Mouse (Mus musculus): ENCODE results near the gene Atf7ip. TPM values are rescaled to one million over a fixed set of nuclear protein-coding genes. Genes with fewer than 3 reads are reported as not detected.

The Atf7ip gene
- polyA plus RNA-seq, 2 experiments, result 35.7 to 38.4 TPM

- Histone ChIP-seq H3K9me3 (ENCODE audit: control insufficient read depth, low read length) (no peaks in the 10 kb centered on the region), H3K4me1 (ENCODE audit: control insufficient read depth, insufficient read depth, low read length) (no peaks in the 10 kb centered on the region), H3K9ac (ENCODE audit: low read depth, low read length, severe bottlenecking) (no peak overlapping the region), H3K4me2 (replicated peaks; ENCODE audit: low read depth, low read length, severe bottlenecking) (no peak overlapping the region), H3K27ac (replicated peaks; ENCODE audit: low read depth, low read length) (no peak overlapping the region), H3K36me3 (ENCODE audit: control insufficient read depth, insufficient read depth, low read length) (no peaks in the 10 kb centered on the region), H3K4me3 (replicated peaks; ENCODE audit: low read length) (no peak overlapping the region), H3K27me3 (ENCODE audit: control insufficient read depth, insufficient read depth, low read length) (no peaks in the 10 kb centered on the region)
- TF ChIP-seq POLR2A (IDR thresholded peaks at IDR 0.05; ENCODE audit: borderline replicate concordance, extremely low read depth, insufficient read depth, insufficient read length), result no peak
- 90% methylated on average over 4 of the region's 4 CpGs for WGBS
- ATAC-seq (ENCODE audit: low FRiP score, low read depth) (no peak), DNase-seq (ENCODE audit: low spot score) (no peak)
Observed at GRCm38 (mm10) chr6:136492251-136492650, 13.7 kb upstream of the Atf7ip start.

- ATAC-seq (ENCODE audit: low FRiP score, low read depth), result no peak
Observed at GRCm38 (mm10) chr6:136493486-136493885, 12.5 kb upstream of the Atf7ip start.

DNA sequence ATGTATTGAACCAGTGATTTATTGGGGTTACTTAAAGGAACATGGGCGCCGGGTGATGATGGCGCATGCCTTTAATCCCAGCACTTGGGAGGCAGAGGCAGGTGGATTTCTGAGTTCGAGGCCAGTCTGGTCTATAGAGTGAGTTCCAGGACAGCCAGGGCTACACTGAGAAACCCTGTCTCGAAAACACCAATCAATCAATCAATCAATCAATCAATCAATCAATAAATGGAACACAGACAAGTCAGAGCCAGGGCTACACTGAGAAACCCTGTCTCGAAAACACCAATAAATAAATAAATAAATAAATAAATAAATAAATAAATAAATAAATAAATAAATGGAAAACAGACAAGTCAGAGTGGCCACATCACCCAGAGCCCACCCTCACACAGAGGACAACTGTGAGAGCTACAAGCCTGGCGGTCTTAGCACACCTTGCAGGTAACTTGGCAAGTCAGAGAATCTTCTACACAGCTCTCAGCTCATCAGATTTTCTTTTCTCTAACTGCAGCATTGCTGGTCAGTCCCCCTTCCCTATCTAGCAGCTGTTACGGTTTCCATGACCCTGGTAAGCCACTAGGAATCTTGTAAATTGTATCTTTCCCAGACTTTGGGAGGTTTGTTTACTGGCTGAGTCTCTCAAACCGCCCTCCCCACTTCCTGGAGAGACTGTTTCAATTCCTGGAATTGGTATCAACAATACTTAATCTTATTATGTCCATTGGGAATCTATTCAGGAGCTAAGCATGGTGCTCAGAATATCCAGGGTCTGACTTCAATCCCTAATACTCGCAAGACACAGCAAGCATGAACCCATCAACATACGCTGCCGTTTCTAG lies 11.8 kb upstream of the Atf7ip start:
- ATAC-seq (ENCODE audit: low FRiP score, low read depth) (no peak), DNase-seq (ENCODE audit: low spot score) (no peak)
- no peak overlapping the region for H3K4me3 ChIP-seq (replicated peaks; ENCODE audit: low read length)
- H3K27ac ChIP-seq (replicated peaks; ENCODE audit: low read depth, low read length), result no peak overlapping the region
- H3K4me1 ChIP-seq (ENCODE audit: control insufficient read depth, insufficient read depth, low read length), result no peaks in the 10 kb centered on the region
- TF ChIP-seq POLR2A (IDR thresholded peaks at IDR 0.05; ENCODE audit: borderline replicate concordance, extremely low read depth, insufficient read depth, insufficient read length), result no peak
- no peaks in the 10 kb centered on the region for H3K9me3 ChIP-seq (ENCODE audit: control insufficient read depth, low read length)
- 89% methylated on average over 12 of the region's 12 CpGs for WGBS
- H3K27me3 ChIP-seq (ENCODE audit: control insufficient read depth, insufficient read depth, low read length), result no peaks in the 10 kb centered on the region
- H3K36me3 ChIP-seq (ENCODE audit: control insufficient read depth, insufficient read depth, low read length), result no peaks in the 10 kb centered on the region
- H3K4me2 ChIP-seq (replicated peaks; ENCODE audit: low read depth, low read length, severe bottlenecking), result no peak overlapping the region
- no peak overlapping the region for H3K9ac ChIP-seq (ENCODE audit: low read depth, low read length, severe bottlenecking)

More at GRCm38 (mm10) chr6:136493486-136493885, 12.5 kb upstream of the Atf7ip start:
- Histone ChIP-seq H3K4me1 (ENCODE audit: control insufficient read depth, insufficient read depth, low read length) (no peaks in the 10 kb centered on the region), H3K9ac (ENCODE audit: low read depth, low read length, severe bottlenecking) (no peak overlapping the region), H3K4me2 (replicated peaks; ENCODE audit: low read depth, low read length, severe bottlenecking) (no peak overlapping the region), H3K4me3 (replicated peaks; ENCODE audit: low read length) (no peak overlapping the region), H3K27ac (replicated peaks; ENCODE audit: low read depth, low read length) (no peak overlapping the region), H3K27me3 (ENCODE audit: control insufficient read depth, insufficient read depth, low read length) (no peaks in the 10 kb centered on the region), H3K36me3 (ENCODE audit: control insufficient read depth, insufficient read depth, low read length) (no peaks in the 10 kb centered on the region), H3K9me3 (ENCODE audit: control insufficient read depth, low read length) (no peaks in the 10 kb centered on the region)
- TF ChIP-seq POLR2A (IDR thresholded peaks at IDR 0.05; ENCODE audit: borderline replicate concordance, extremely low read depth, insufficient read depth, insufficient read length), result no peak
- no peak for DNase-seq (ENCODE audit: low spot score)
- WGBS, result 86% methylated on average over 7 of the region's 7 CpGs

- no peaks in the 10 kb centered on the region for H3K36me3 ChIP-seq (ENCODE audit: control insufficient read depth, insufficient read depth, low read length)
- no peak for TF ChIP-seq POLR2A (IDR thresholded peaks at IDR 0.05; ENCODE audit: borderline replicate concordance, extremely low read depth, insufficient read depth, insufficient read length)
- no peak overlapping the region for H3K9ac ChIP-seq (ENCODE audit: low read depth, low read length, severe bottlenecking)
- DNase-seq (ENCODE audit: low spot score) (no peak), ATAC-seq (ENCODE audit: low FRiP score, low read depth) (no peak)
- H3K4me3 ChIP-seq (replicated peaks; ENCODE audit: low read length), result no peak overlapping the region
- H3K27me3 ChIP-seq (ENCODE audit: control insufficient read depth, insufficient read depth, low read length), result no peaks in the 10 kb centered on the region
- 88% methylated on average over 12 of the region's 12 CpGs for WGBS
- H3K4me2 ChIP-seq (replicated peaks; ENCODE audit: low read depth, low read length, severe bottlenecking), result no peak overlapping the region
- H3K4me1 ChIP-seq (ENCODE audit: control insufficient read depth, insufficient read depth, low read length), result no peaks in the 10 kb centered on the region
- H3K27ac ChIP-seq (replicated peaks; ENCODE audit: low read depth, low read length), result no peak overlapping the region
- H3K9me3 ChIP-seq (ENCODE audit: control insufficient read depth, low read length), result no peaks in the 10 kb centered on the region
Observed at GRCm38 (mm10) chr6:136495023-136495422, 10.9 kb upstream of the Atf7ip start.

GRCm38 (mm10) chr6:136497744-136498143 lies 8.2 kb upstream of the Atf7ip start:
- H3K4me3 ChIP-seq (replicated peaks; ENCODE audit: low read length), result no peak overlapping the region
- TF ChIP-seq POLR2A (IDR thresholded peaks at IDR 0.05; ENCODE audit: borderline replicate concordance, extremely low read depth, insufficient read depth, insufficient read length), result no peak
- WGBS, result 65% methylated on average over 5 of the region's 5 CpGs

More at GRCm38 (mm10) chr6:136497744-136498143, 8.2 kb upstream of the Atf7ip start:
- no peak overlapping the region for H3K4me2 ChIP-seq (replicated peaks; ENCODE audit: low read depth, low read length, severe bottlenecking)
- H3K36me3 ChIP-seq (ENCODE audit: control insufficient read depth, insufficient read depth, low read length), result no peaks in the 10 kb centered on the region
- no peak overlapping the region for H3K9ac ChIP-seq (ENCODE audit: low read depth, low read length, severe bottlenecking)
- H3K27ac ChIP-seq (replicated peaks; ENCODE audit: low read depth, low read length), result no peak overlapping the region
- H3K9me3 ChIP-seq (ENCODE audit: control insufficient read depth, low read length), result no peaks in the 10 kb centered on the region
- ATAC-seq (ENCODE audit: low FRiP score, low read depth), result no peak
- DNase-seq (ENCODE audit: low spot score), result no peak
- no peaks in the 10 kb centered on the region for H3K27me3 ChIP-seq (ENCODE audit: control insufficient read depth, insufficient read depth, low read length)
- no peaks in the 10 kb centered on the region for H3K4me1 ChIP-seq (ENCODE audit: control insufficient read depth, insufficient read depth, low read length)
